Mouse (Mus musculus): ENCODE measurements around the gene Cfap61.

DNA sequence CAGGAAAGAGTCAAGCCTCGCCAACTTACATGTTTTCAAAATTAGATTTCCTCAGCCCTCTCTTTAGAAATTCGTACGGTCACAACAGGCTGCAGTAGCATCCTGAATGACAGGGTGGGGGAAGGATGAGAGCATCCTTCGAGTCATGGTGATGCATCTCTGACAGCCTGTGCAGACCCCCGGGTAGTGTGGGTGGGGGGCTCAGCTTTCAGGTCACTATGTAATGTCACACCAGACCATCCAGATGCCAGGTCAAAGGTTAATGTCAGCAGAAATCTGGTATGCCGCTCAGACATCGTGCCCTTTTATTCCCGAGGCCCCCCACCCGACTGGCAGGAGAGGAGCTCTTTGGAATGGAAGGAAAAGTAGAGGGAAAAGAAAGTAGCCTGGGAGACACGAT is 15.7 kb downstream of the Cfap61 start:
- TF ChIP-seq EP300 (IDR thresholded peaks at IDR 0.05; ENCODE audit: low read depth) (no peak), CTCF (IDR thresholded peaks at IDR 0.05; ENCODE audit: low read depth) (no peak)
